Mouse (Mus musculus) cerebellum, postnatal 36 days (tissue): Measurements from ENCODE around the gene Gm3259.
"Not testable (repeated sequence)": the region's sequence is repeated elsewhere in the genome, so short reads cannot be mapped to it uniquely, and the experiment has no call there.

Experiments used
- DNase-seq, 2 experiments: peaks; one replicate each; pipeline ENCODE4 v3.0.0; 2021 to 2022; ENCODE audit warnings: mixed read lengths in 2 of 2

Gene Gm3259

GRCm38 (mm10) chr5:95305611-95306010 lies at the start of gene Gm3259:
Gene Gm3259, plus strand, starts transcription at chr5:95305911.
- DNase-seq = not testable (repeated sequence)

GRCm38 (mm10) chr5:95272668-95273067 lies 33.0 kb upstream of the Gm3259 start, which contains the start of gene Gm10424:
Gene Gm10424, minus strand, starts transcription at chr5:95272768.
- DNase-seq = not testable (repeated sequence)
